Mouse (Mus musculus) neural tube, embryonic 14.5 days (tissue): ENCODE results near the gene Klhl4. TPM values are rescaled to one million over a fixed set of nuclear protein-coding genes. Genes with fewer than 3 reads are reported as not detected.

Experiments
- ATAC-seq: fragments of 200-750 bp; cut with Nextera tagmentation; 2 replicates; pipeline ENCODE4 v1.8.0; 2017; ENCODE audit warnings: low read depth, mild to moderate bottlenecking, moderate TSS enrichment, moderate library complexity
- H3K27ac ChIP-seq: fragments of 300-500 bp; sonication (generic); 2 replicates; pipeline ENCODE4 v1.5.1; 2014; ENCODE audit warnings: low read depth, mild to moderate bottlenecking, control low read depth, low read length, moderate library complexity, mixed read lengths
- H3K27me3 ChIP-seq: fragments of 300-500 bp; sonication (generic); 2 replicates; pipeline ENCODE4 v1.6.1; 2014; ENCODE audit warnings: low read length; ENCODE audit not compliant: control insufficient read depth, insufficient read depth
- H3K36me3 ChIP-seq: fragments of 300-500 bp; sonication (generic); 2 replicates; pipeline ENCODE4 v1.6.1; 2014; ENCODE audit warnings: low read length, mixed read lengths; ENCODE audit not compliant: control insufficient read depth, insufficient read depth
- H3K4me1 ChIP-seq: fragments of 300-500 bp; sonication (generic); 2 replicates; pipeline ENCODE4 v1.6.1; 2014; ENCODE audit warnings: low read length; ENCODE audit not compliant: control insufficient read depth, insufficient read depth
- H3K4me2 ChIP-seq: fragments of 300-500 bp; sonication (generic); 2 replicates; pipeline ENCODE4 v1.6.1; 2014; ENCODE audit warnings: mild to moderate bottlenecking, low read depth, low read length, control low read depth
- H3K4me3 ChIP-seq: fragments of 300-500 bp; sonication (generic); 2 replicates; pipeline ENCODE4 v1.5.1; 2014; ENCODE audit warnings: low read depth, low read length, control low read depth, mixed read lengths
- H3K9ac ChIP-seq: fragments of 300-500 bp; sonication (generic); replicated peaks from 2 replicates; pipeline ENCODE4 v1.6.1; 2014; ENCODE audit warnings: low read depth, mild to moderate bottlenecking, control low read depth, low read length, mixed read lengths
- H3K9me3 ChIP-seq: fragments of 300-500 bp; sonication (generic); 2 replicates; pipeline ENCODE4 v1.6.1; 2016; ENCODE audit warnings: low read length; ENCODE audit not compliant: control insufficient read depth
- WGBS: fragments of 180-500 bp; shearing (Covaris S2); extraction: QIAGEN DNeasy Blood & Tissue Kit; methylation state at CpG from one replicate; pipeline ENCODE4 v1.1.7; 2014; 5-methylcytosine and 5-hydroxymethylcytosine counted together
- polyA plus RNA-seq: library from polyadenylated mRNA; unstranded; fragments of >200 nt; fragmentation: Nextera tagmentation; extraction: Ambion mirVana; gene quantifications from 2 replicates; pipeline ENCODE4 v1.2.1, GENCODE M21; 2014

Gene Klhl4
- 8.5 TPM in 2 replicates for polyA plus RNA-seq

- no peaks in the 10 kb centered on the region for H3K27me3 ChIP-seq
- H3K36me3 ChIP-seq, result no peaks in the 10 kb centered on the region
- ATAC-seq, result peak; percentile 73; the same call in 1 of the 2 replicates
- WGBS, result 43% methylated on average over 14 of the region's 14 CpGs
- H3K4me3 ChIP-seq, result peak within 1 kb of the TSS; percentile 20
- H3K9ac ChIP-seq, result no peak within 1 kb of the TSS
- H3K4me2 ChIP-seq, result peak within 1 kb of the TSS; percentile 9; the same call in 1 of the 2 replicates
- H3K9me3 ChIP-seq, result no peaks in the 10 kb centered on the region
- H3K4me1 ChIP-seq, result no peaks in the 10 kb centered on the region
- H3K27ac ChIP-seq, result no peak within 1 kb of the TSS
Measured at GRCm38 (mm10) chrX:114473782-114474731, at the start of gene Klhl4. Klhl4 (plus strand) TSS chrX:114474333.

- Histone ChIP-seq H3K27me3 (no peaks in the 10 kb centered on the region), H3K4me3 (no peak overlapping the region), H3K9ac (no peak overlapping the region), H3K36me3 (no peaks in the 10 kb centered on the region), H3K4me1 (no peaks in the 10 kb centered on the region), H3K9me3 (no peaks in the 10 kb centered on the region), H3K27ac (no peak overlapping the region), H3K4me2 (no peak overlapping the region)
- ATAC-seq, result no peak
Measured at GRCm38 (mm10) chrX:114484153-114484552, 10.0 kb downstream of the Klhl4 start.

- no peaks in the 10 kb centered on the region for H3K27me3 ChIP-seq
- H3K27ac ChIP-seq, result no peak overlapping the region
- H3K36me3 ChIP-seq, result no peaks in the 10 kb centered on the region
- H3K4me2 ChIP-seq, result no peak overlapping the region
- ATAC-seq, result no peak
- no peaks in the 10 kb centered on the region for H3K4me1 ChIP-seq
- H3K9me3 ChIP-seq, result no peaks in the 10 kb centered on the region
- H3K4me3 ChIP-seq, result no peak overlapping the region
- no peak overlapping the region for H3K9ac ChIP-seq
Measured at GRCm38 (mm10) chrX:114486691-114487090, 12.6 kb downstream of the Klhl4 start.

DNA sequence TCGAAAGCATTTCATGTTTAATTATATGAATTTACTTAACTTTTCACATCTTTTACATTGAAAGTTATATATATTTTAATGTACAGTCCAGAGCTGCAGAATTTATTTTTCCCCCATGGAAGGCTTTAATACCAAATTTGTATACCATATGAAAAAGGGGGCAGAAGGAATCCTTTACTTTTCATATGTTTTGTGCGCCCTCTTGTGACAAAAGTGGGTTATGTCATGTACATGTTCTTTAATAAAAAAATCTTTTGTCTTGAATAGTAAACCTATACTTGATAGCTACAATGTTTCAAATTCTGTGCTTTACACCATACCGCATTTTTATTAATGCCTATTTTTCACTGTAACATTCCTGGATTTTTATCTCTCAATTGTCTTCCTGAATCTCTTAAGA, 84.0 kb downstream of the Klhl4 start:
- WGBS, result 35% methylated on average over 3 of the region's 3 CpGs
- H3K9ac ChIP-seq, result no peak overlapping the region
- H3K4me1 ChIP-seq, result no peaks in the 10 kb centered on the region
- no peak overlapping the region for H3K4me2 ChIP-seq
- H3K4me3 ChIP-seq, result no peak overlapping the region
- H3K9me3 ChIP-seq, result no peaks in the 10 kb centered on the region
- H3K36me3 ChIP-seq, result no peaks in the 10 kb centered on the region
- no peak for ATAC-seq
- no peak overlapping the region for H3K27ac ChIP-seq
- H3K27me3 ChIP-seq, result no peaks in the 10 kb centered on the region

DNA sequence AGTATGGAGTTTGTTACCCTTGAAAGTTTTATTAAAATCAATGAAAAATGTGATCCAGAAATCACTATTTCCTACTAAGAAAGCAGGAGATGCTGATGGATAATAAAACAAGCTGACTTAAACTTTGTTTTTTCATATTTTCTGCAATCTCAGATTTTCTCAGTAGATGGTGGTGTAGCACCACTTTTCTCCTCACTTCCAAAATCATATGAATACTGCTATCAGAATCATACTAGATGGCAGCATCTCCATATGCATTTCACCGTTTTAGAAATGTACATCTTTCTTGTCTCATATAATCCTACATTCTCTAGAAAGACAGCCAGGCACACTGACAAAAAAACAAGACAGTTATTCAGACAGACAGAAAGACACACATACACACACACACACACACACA, 108.2 kb downstream of the Klhl4 start:
- no peaks in the 10 kb centered on the region for H3K27me3 ChIP-seq
- no peak overlapping the region for H3K9ac ChIP-seq
- no peak overlapping the region for H3K4me2 ChIP-seq
- H3K36me3 ChIP-seq, result no peaks in the 10 kb centered on the region
- no peaks in the 10 kb centered on the region for H3K4me1 ChIP-seq
- H3K4me3 ChIP-seq, result no peak overlapping the region
- no peak for ATAC-seq
- 60% methylated on average over 1 of the region's 1 CpGs for WGBS
- no peak overlapping the region for H3K27ac ChIP-seq
- no peaks in the 10 kb centered on the region for H3K9me3 ChIP-seq
